Mouse (Mus musculus): ENCODE data around the gene Lsr. TPM values are rescaled to one million over a fixed set of nuclear protein-coding genes. Genes with fewer than 3 reads are reported as not detected.
A peak's percentile ranks its signal among the peaks of the same experiment; 100 is the strongest.

Gene Lsr
- polyA plus RNA-seq, 1 experiment from 2014 or later, result 17.8 TPM

DNA sequence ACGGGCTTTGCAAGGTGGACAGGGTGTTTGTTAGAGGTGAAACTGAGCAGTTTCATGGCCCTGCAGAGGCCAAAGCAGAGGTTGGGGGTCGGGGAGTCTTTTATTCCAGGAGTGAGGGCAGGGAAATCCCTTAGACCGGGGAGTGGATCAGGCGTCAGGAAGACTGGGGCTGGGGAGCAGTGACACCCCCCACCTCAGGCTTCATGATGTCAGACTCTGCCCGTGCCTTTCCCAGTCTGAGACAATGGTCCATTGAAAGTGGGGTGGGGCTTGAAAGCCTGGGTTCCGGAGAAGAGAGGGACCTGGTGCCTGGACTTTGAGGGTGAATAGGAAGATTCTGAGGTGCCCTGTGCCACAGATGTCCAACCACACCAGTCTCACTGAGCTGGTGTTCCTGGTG lies 56.6 kb downstream of the Lsr start:
- Histone ChIP-seq H3K27me3 (no peaks in the 10 kb centered on the region), H3K9me3 (replicated peaks) (no peaks in the 10 kb centered on the region), H3K27ac (no peak overlapping the region), H3K9ac (no peak overlapping the region), H3K4me2 (no peak overlapping the region), H3K36me3 (ENCODE audit: poor library complexity, severe bottlenecking) (no peaks in the 10 kb centered on the region), H3K4me3 (no peak overlapping the region), H3K4me1 (no peaks in the 10 kb centered on the region)
- WGBS, result 17% methylated on average over 6 of the region's 6 CpGs
- ATAC-seq, result no peak

DNA sequence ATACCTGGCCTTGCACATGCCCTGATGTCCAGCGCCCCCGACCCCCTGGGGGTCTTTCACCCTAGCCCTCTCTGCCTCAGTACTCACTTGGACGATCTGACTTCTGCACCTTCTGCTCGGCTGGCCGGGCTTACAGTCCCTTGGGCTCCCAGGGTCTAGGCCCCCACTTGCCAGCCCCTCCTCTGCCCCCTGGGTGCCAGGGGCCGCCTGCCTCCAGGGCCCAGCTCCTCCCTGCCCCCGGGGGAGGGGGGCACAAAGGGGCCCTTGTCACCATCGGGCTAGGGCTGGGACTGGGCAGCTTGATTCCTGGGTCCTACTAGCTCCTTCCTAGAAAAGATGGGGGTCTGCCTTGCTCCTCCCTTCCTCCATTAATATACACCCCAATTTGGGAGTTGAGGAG lies 58.5 kb downstream of the Lsr start, which contains the start of gene Mag:
Gene Mag (minus strand): TSS at position 142 of the 400 bp plus-strand sequence.
- Histone ChIP-seq H3K27ac (no peak within 1 kb of the TSS), H3K9ac (no peak within 1 kb of the TSS), H3K9me3 (replicated peaks) (no peaks in the 10 kb centered on the region), H3K4me3 (no peak within 1 kb of the TSS), H3K27me3 (no peaks in the 10 kb centered on the region), H3K4me1 (no peaks in the 10 kb centered on the region), H3K4me2 (no peak within 1 kb of the TSS), H3K36me3 (ENCODE audit: poor library complexity, severe bottlenecking) (no peaks in the 10 kb centered on the region)
- no peak for ATAC-seq
- WGBS, result 74% methylated on average over 8 of the region's 8 CpGs

DNA sequence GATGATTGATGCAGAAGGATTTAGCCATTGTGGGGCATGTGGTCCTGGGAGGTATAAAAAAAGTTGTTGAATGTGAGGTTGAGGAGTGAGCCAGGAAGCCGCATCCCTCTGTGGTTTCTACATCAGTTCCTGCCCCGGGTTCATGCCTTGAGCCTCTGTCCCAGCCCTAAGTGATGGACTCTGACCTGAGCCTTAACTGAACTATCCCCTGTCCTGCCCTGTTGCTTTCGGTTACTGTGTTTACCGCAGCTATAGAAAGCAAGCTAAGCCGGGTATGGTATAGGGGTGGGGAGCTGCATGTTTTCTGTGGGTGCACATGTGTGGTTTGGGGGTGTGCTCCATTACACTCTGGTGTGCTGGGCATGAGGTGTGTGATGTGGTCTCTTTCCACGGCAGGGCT lies 63.5 kb downstream of the Lsr start:
- Histone ChIP-seq H3K9ac (no peak overlapping the region), H3K36me3 (ENCODE audit: poor library complexity, severe bottlenecking) (no peaks in the 10 kb centered on the region), H3K4me2 (no peak overlapping the region), H3K27ac (no peak overlapping the region), H3K27me3 (0 out of 2 replicates have a peak, but pooled peaks cover 8% of the 10 kb centered on the region), H3K4me1 (peaks cover 10% of the 10 kb centered on the region), H3K4me3 (no peak overlapping the region), H3K9me3 (replicated peaks) (no peaks in the 10 kb centered on the region)
- WGBS, result 84% methylated on average over 6 of the region's 6 CpGs
- ATAC-seq, result no peak

DNA sequence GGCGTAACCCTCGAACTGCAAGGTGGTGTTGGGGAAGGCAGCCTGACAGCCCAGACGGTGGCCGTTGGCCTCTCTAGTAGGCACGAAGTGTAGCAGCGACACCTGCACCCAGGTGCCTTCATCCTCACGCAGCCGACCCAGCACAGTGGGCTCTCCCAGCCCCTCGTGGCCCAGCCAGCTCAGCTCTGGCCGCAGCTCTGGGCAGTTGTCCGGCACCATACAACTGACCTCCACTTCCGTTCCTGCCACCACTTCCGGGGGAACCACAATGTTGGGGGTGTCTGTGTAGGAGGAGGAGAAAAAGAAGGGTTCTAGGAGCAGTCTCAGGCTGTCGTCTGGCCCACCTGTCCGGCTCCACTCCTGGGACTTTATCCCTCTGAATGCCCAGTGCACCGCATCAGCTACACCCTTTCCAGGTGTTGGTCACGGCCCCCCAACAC lies 64.3 kb downstream of the Lsr start:
- no peaks in the 10 kb centered on the region for H3K36me3 ChIP-seq (ENCODE audit: poor library complexity, severe bottlenecking)
- peak overlapping the region; percentile 61 for H3K4me2 ChIP-seq
- no peak overlapping the region for H3K9ac ChIP-seq
- no peak for ATAC-seq
- H3K27me3 ChIP-seq, result 0 out of 2 replicates have a peak, but pooled peaks cover 8% of the 10 kb centered on the region
- no peak overlapping the region for H3K27ac ChIP-seq
- 16% methylated on average over 15 of the region's 17 CpGs for WGBS
- H3K9me3 ChIP-seq (replicated peaks), result no peaks in the 10 kb centered on the region
- peak overlapping the region; percentile 27 for H3K4me3 ChIP-seq
- peaks cover 10% of the 10 kb centered on the region for H3K4me1 ChIP-seq

DNA sequence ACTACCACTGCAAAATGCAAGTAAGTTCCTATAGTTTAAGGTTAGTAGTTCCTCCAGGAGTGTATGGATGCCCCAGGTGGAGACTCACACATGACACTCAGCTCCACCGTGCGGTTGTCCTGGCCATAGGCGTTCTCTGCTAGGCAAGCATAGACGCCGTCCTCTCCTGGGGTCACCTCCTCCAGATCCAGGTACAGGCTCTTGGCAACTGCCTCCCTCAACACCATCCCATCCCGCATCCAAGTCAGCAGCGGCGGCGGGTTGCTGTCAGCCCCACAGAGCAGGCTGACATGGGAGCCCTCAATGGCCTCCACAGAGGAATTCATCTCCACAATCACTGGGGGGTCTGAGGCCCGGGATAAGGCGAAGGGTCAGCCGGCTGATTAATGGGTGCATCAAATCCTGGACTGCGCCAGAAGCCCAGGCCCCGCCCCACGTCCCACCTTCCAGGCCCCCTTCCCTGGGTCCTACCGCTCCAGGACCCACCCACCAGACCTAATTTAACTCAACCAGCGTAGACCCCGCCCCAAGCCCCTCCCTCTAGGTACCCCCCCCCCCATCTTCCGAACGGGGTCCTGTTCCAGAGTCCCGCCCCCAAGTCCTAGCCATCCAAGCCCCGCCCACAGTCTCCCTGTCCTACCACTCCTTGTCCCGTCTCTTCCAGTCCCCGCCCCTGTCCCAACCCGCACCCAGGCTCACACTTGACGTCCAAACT lies 64.8 kb downstream of the Lsr start:
- Histone ChIP-seq H3K27me3 (0 out of 2 replicates have a peak, but pooled peaks cover 8% of the 10 kb centered on the region), H3K9me3 (replicated peaks) (no peaks in the 10 kb centered on the region), H3K4me1 (peaks cover 10% of the 10 kb centered on the region), H3K4me3 (peak overlapping the region; percentile 27), H3K27ac (no peak overlapping the region), H3K36me3 (ENCODE audit: poor library complexity, severe bottlenecking) (no peaks in the 10 kb centered on the region), H3K4me2 (peak overlapping the region; percentile 61), H3K9ac (no peak overlapping the region)
- 2% methylated on average over 20 of the region's 26 CpGs for WGBS
- peak; percentile 36; the same call in 1 of the 2 replicates for ATAC-seq

Other genes starting within 250 kb of the Lsr start
- 182 and 188 TPM in 2 replicates for gene Tmem147, start 243.9 kb downstream of the Lsr start, polyA plus RNA-seq (2015; fragmentation: Nextera tagmentation; extraction: Ambion mirVana)
- gene Gapdhs, start 229.8 kb downstream of the Lsr start, polyA plus RNA-seq (2015; fragmentation: Nextera tagmentation; extraction: Ambion mirVana), result 0.93 and 1.0 TPM in 2 replicates
- 1.5 and 1.9 TPM in 2 replicates for gene Sbsn, start 222.0 kb downstream of the Lsr start, polyA plus RNA-seq (2015; fragmentation: Nextera tagmentation; extraction: Ambion mirVana)
- gene Dmkn, start 209.7 kb downstream of the Lsr start, polyA plus RNA-seq (2015; fragmentation: Nextera tagmentation; extraction: Ambion mirVana), result 0.68 TPM in 1 of 2 replicates, not detected in the other
- gene Krtdap, start 185.6 kb downstream of the Lsr start, polyA plus RNA-seq (2015; fragmentation: Nextera tagmentation; extraction: Ambion mirVana), result not detected in 2 replicates
- 0.09 TPM in 1 of 2 replicates, not detected in the other for gene Ffar2, start 149.7 kb downstream of the Lsr start, polyA plus RNA-seq (2015; fragmentation: Nextera tagmentation; extraction: Ambion mirVana)
- not detected in 2 replicates for gene Ffar3, start 117.3 kb downstream of the Lsr start, polyA plus RNA-seq (2015; fragmentation: Nextera tagmentation; extraction: Ambion mirVana)
- gene Ffar1, start 111.9 kb downstream of the Lsr start, polyA plus RNA-seq (2015; fragmentation: Nextera tagmentation; extraction: Ambion mirVana), result not detected in 2 replicates
- gene Cd22, start 93.1 kb downstream of the Lsr start, polyA plus RNA-seq (2015; fragmentation: Nextera tagmentation; extraction: Ambion mirVana), result not detected in 2 replicates
- 0.58 and 0.64 TPM in 2 replicates for gene Mag, start 58.6 kb downstream of the Lsr start, polyA plus RNA-seq (2015; fragmentation: Nextera tagmentation; extraction: Ambion mirVana)
- gene Hamp2, start 48.8 kb downstream of the Lsr start, polyA plus RNA-seq (2015; fragmentation: Nextera tagmentation; extraction: Ambion mirVana), result not detected in 2 replicates
- not detected in 2 replicates for gene Hamp, start 29.4 kb downstream of the Lsr start, polyA plus RNA-seq (2015; fragmentation: Nextera tagmentation; extraction: Ambion mirVana)
- gene Usf2, start 16.7 kb downstream of the Lsr start, polyA plus RNA-seq (2015; fragmentation: Nextera tagmentation; extraction: Ambion mirVana), result 23.9 and 24.4 TPM in 2 replicates
- 0.58 and 0.74 TPM in 2 replicates for gene Fam187b, start 326 bp upstream of the Lsr start, polyA plus RNA-seq (2015; fragmentation: Nextera tagmentation; extraction: Ambion mirVana)
- gene Fxyd5, start 69.0 kb upstream of the Lsr start, polyA plus RNA-seq (2015; fragmentation: Nextera tagmentation; extraction: Ambion mirVana), result 11.5 and 12.2 TPM in 2 replicates
- gene Fxyd7, start 78.0 kb upstream of the Lsr start, polyA plus RNA-seq (2015; fragmentation: Nextera tagmentation; extraction: Ambion mirVana), result 19.8 and 33.0 TPM in 2 replicates
- 2.5 and 3.9 TPM in 2 replicates for gene Fxyd1, start 83.7 kb upstream of the Lsr start, polyA plus RNA-seq (2015; fragmentation: Nextera tagmentation; extraction: Ambion mirVana)
- 0.19 and 0.26 TPM in 2 replicates for gene Lgi4, start 85.9 kb upstream of the Lsr start, polyA plus RNA-seq (2015; fragmentation: Nextera tagmentation; extraction: Ambion mirVana)
- 0.08 TPM in 1 of 2 replicates, not detected in the other for gene Fxyd3, start 103.2 kb upstream of the Lsr start, polyA plus RNA-seq (2015; fragmentation: Nextera tagmentation; extraction: Ambion mirVana)
- not detected in 2 replicates for gene Hpn, start 141.8 kb upstream of the Lsr start, polyA plus RNA-seq (2015; fragmentation: Nextera tagmentation; extraction: Ambion mirVana)
- gene Scn1b, start 153.5 kb upstream of the Lsr start, polyA plus RNA-seq (2015; fragmentation: Nextera tagmentation; extraction: Ambion mirVana), result 1.1 and 1.3 TPM in 2 replicates
- gene Gramd1a, start 182.4 kb upstream of the Lsr start, polyA plus RNA-seq (2015; fragmentation: Nextera tagmentation; extraction: Ambion mirVana), result 171 and 189 TPM in 2 replicates